Mouse (Mus musculus) hindbrain, embryonic 10.5 days (tissue): ENCODE results near the gene Resp18. TPM values are rescaled to one million over a fixed set of nuclear protein-coding genes. Genes with fewer than 3 reads are reported as not detected.

Source experiments
- DNase-seq: peaks from one replicate; pipeline ENCODE4 v3.0.0-alpha.2; 2017; ENCODE audit warnings: low spot score
- H3K27ac ChIP-seq: fragments of 300-500 bp; sonication (generic); 2 replicates; pipeline ENCODE4 v1.5.1; 2016; ENCODE audit warnings: mild to moderate bottlenecking, moderate library complexity
- H3K27me3 ChIP-seq: fragments of 300-500 bp; sonication (generic); 2 replicates; pipeline ENCODE4 v1.6.1; 2016; ENCODE audit warnings: mild to moderate bottlenecking; ENCODE audit not compliant: poor library complexity, insufficient read depth, severe bottlenecking
- H3K36me3 ChIP-seq: fragments of 300-500 bp; sonication (generic); 2 replicates; pipeline ENCODE4 v1.6.1; 2016; ENCODE audit warnings: mild to moderate bottlenecking, moderate library complexity
- H3K4me1 ChIP-seq: fragments of 300-500 bp; sonication (generic); replicated peaks from 2 replicates; pipeline ENCODE4 v1.6.1; 2016; ENCODE audit warnings: mild to moderate bottlenecking
- H3K4me3 ChIP-seq: fragments of 300-500 bp; sonication (generic); 2 replicates; pipeline ENCODE4 v1.5.1; 2016; ENCODE audit warnings: mild to moderate bottlenecking, moderate library complexity
- H3K9me3 ChIP-seq: fragments of 300-500 bp; sonication (generic); 2 replicates; pipeline ENCODE4 v1.6.1; 2016; ENCODE audit warnings: mild to moderate bottlenecking, moderate library complexity
- WGBS: fragments of 180-500 bp; shearing (Covaris S2); methylation state at CpG from one replicate; pipeline ENCODE4 v1.1.7; 2016; 5-methylcytosine and 5-hydroxymethylcytosine counted together
- polyA plus RNA-seq: library from polyadenylated mRNA; unstranded; fragments of >200 nt; fragmentation: Nextera tagmentation; extraction: Ambion mirVana; gene quantifications from 2 replicates; pipeline ENCODE4 v1.2.1, GENCODE M21; 2016

The Resp18 gene
- polyA plus RNA-seq, 1 experiment from 2014 or later: 22.3 TPM

DNA sequence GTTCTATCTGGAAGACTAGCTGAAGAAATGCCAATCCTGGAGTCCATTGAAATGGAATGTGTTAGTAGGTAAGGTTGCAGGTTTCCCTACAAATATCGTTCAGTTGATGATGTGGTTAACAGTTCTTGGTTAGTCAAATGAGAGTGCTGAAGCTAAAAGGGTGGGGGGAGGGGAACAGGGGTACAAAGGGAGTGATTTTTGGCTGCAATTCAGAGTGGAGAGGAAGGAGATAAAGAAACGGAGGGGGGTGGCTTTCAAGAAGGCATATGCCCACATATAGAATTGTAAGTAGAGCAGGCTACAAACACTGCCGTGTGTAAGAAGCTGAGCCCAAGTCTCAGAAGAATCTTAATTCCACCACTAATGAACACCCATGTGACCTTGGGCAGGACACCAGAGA lies 52.7 kb downstream of the Resp18 start:
- Histone ChIP-seq H3K27ac (no peak overlapping the region), H3K9me3 (no peaks in the 10 kb centered on the region), H3K36me3 (no peaks in the 10 kb centered on the region), H3K4me1 (no peaks in the 10 kb centered on the region), H3K4me3 (no peak overlapping the region), H3K27me3 (peaks cover 25% of the 10 kb centered on the region)
- WGBS: 73% methylated on average over 3 of the region's 3 CpGs
- DNase-seq: no peak

GRCm38 (mm10) chr1:75223532-75223931 lies 54.7 kb downstream of the Resp18 start:
- Histone ChIP-seq H3K27ac (no peak overlapping the region), H3K4me3 (no peak overlapping the region), H3K4me1 (peaks cover 15% of the 10 kb centered on the region), H3K27me3 (peaks cover 44% of the 10 kb centered on the region), H3K36me3 (no peaks in the 10 kb centered on the region), H3K9me3 (no peaks in the 10 kb centered on the region)
- DNase-seq: no peak
- 74% methylated on average over 6 of the region's 6 CpGs for WGBS

DNA sequence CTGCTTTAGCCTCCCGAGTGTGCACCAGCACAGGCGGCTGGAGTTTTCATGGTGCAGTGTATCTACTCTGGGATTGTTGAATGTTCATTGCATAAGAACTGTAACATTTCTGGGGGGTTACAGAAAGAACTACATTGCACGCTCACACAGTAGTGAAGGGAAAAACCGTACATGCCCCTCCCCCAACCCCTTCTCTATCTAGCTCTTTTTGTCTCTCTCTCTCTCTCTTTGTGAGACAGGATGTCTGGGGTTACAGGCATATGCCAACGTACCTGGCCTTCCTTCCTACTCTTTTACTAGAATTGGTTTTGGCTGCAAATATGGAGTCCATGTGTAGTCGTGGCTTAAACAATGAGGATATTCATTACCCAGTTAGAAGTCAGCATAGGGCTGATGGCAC lies 55.3 kb downstream of the Resp18 start:
- Histone ChIP-seq H3K27me3 (peaks cover 50% of the 10 kb centered on the region), H3K4me3 (no peak overlapping the region)

More for the DNA sequence above, 55.3 kb downstream of the Resp18 start:
- H3K9me3 ChIP-seq: no peaks in the 10 kb centered on the region
- 86% methylated on average over 6 of the region's 6 CpGs for WGBS
- no peaks in the 10 kb centered on the region for H3K36me3 ChIP-seq
- no peak for DNase-seq
- H3K4me1 ChIP-seq: peaks cover 21% of the 10 kb centered on the region
- H3K27ac ChIP-seq: no peak overlapping the region

Other genes starting within 250 kb of the Resp18 start
- gene Nhej1, start 153.2 kb downstream of the Resp18 start, polyA plus RNA-seq: 14.1 and 14.7 TPM in 2 replicates
- gene Slc23a3, start 144.5 kb downstream of the Resp18 start, polyA plus RNA-seq: not detected in 2 replicates
- gene Cnppd1, start 135.7 kb downstream of the Resp18 start, polyA plus RNA-seq: 53.5 and 67.2 TPM in 2 replicates
- 46.0 and 63.4 TPM in 2 replicates for gene Retreg2, start 135.6 kb downstream of the Resp18 start, polyA plus RNA-seq
- gene Zfand2b, start 109.8 kb downstream of the Resp18 start, polyA plus RNA-seq: 38.0 and 43.8 TPM in 2 replicates
- gene Abcb6, start 98.0 kb downstream of the Resp18 start, polyA plus RNA-seq: 32.6 and 35.7 TPM in 2 replicates
- 21.6 and 23.8 TPM in 2 replicates for gene Ankzf1, start 86.3 kb downstream of the Resp18 start, polyA plus RNA-seq
- 23.1 and 32.1 TPM in 2 replicates for gene Atg9a, start 86.2 kb downstream of the Resp18 start, polyA plus RNA-seq
- 14.5 and 19.9 TPM in 2 replicates for gene Glb1l, start 67.6 kb downstream of the Resp18 start, polyA plus RNA-seq
- gene Stk16, start 67.6 kb downstream of the Resp18 start, polyA plus RNA-seq: 143 and 153 TPM in 2 replicates
- gene Tuba4a, start 58.5 kb downstream of the Resp18 start, polyA plus RNA-seq: 10.8 and 19.4 TPM in 2 replicates
- not detected in 2 replicates for gene A630095N17Rik, start 46.3 kb downstream of the Resp18 start, polyA plus RNA-seq
- 28.9 and 37.5 TPM in 2 replicates for gene Dnajb2, start 42.0 kb downstream of the Resp18 start, polyA plus RNA-seq
- 3.9 and 7.9 TPM in 2 replicates for gene Ptprn, start 13.9 kb downstream of the Resp18 start, polyA plus RNA-seq
- 154 and 199 TPM in 2 replicates for gene Dnpep, start 39.6 kb upstream of the Resp18 start, polyA plus RNA-seq
- gene Des, start 81.9 kb upstream of the Resp18 start, polyA plus RNA-seq: 3.8 and 4.5 TPM in 2 replicates
- 19.0 and 20.2 TPM in 2 replicates for gene Speg, start 96.9 kb upstream of the Resp18 start, polyA plus RNA-seq
- 62.3 and 91.2 TPM in 2 replicates for gene Gmppa, start 157.5 kb upstream of the Resp18 start, polyA plus RNA-seq
- 3.8 and 9.3 TPM in 2 replicates for gene Asic4, start 172.0 kb upstream of the Resp18 start, polyA plus RNA-seq
- 25.1 and 29.8 TPM in 2 replicates for gene Chpf, start 200.9 kb upstream of the Resp18 start, polyA plus RNA-seq
- gene Tmem198, start 201.1 kb upstream of the Resp18 start, polyA plus RNA-seq: 8.6 and 20.4 TPM in 2 replicates
- gene Obsl1, start 228.0 kb upstream of the Resp18 start, polyA plus RNA-seq: 37.9 and 44.2 TPM in 2 replicates
- 2.7 TPM in 2 replicates for gene Inha, start 228.7 kb upstream of the Resp18 start, polyA plus RNA-seq
- gene Stk11ip, start 243.1 kb upstream of the Resp18 start, polyA plus RNA-seq: 29.6 and 30.0 TPM in 2 replicates